Mouse (Mus musculus) gastrocnemius, postnatal 4 days (tissue): ENCODE measurements around the gene Ammecr1. TPM values are rescaled to one million over a fixed set of nuclear protein-coding genes. Genes with fewer than 3 reads are reported as not detected.

Experiments used
- DNase-seq, 2 experiments: peaks; one replicate each; pipeline ENCODE4 v3.0.0; 2021 to 2022; ENCODE audit warnings: low spot score in 2 of 2, mixed read lengths in 2 of 2
- total RNA-seq, 2 experiments: library from RNA; stranded (reverse); gene quantifications; 2 replicates each; pipeline ENCODE4 v1.2.3; 2021

The Ammecr1 gene
- total RNA-seq, 2 experiments from 2014 or later: 21.1 to 21.2 TPM

DNA sequence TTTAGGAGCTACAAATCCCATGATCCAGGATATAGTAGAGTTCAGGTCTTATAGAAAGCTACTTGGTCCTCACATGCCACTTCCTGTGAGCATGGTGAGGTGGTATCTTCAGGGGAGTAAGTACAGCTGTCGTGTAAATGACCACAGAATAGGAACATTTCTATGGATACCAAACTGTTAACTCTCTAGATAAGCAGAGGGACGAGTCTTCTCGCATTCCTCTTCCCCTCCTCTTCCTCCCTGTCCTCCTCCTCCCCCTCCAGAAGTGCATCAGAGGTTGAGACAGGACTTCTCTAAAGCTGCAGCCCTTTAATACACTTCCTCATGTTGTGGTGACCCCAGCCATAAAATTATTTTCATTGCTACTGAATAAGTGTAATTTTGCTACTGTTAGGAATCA lies 49.1 kb downstream of the Ammecr1 start:
- no peak for DNase-seq

DNA sequence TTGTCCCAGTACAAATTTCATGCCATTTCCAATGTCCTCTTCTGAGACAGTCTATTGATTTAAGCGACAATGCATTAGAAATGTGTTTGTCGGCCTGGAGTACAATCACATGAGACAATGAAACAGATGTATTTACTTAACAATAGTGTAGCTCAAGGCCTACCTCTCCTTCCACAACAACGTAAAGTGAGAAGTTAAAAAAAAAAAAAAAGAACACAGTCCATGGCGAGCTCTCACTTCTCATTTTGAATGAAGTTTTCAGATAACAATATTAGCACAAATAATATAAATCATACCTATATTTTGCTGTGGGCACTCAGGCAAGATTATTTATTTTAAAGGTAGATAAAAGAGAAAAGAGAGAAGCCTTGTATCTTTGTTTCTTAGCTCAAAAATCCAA lies 49.8 kb downstream of the Ammecr1 start:
- DNase-seq: no peak

DNA sequence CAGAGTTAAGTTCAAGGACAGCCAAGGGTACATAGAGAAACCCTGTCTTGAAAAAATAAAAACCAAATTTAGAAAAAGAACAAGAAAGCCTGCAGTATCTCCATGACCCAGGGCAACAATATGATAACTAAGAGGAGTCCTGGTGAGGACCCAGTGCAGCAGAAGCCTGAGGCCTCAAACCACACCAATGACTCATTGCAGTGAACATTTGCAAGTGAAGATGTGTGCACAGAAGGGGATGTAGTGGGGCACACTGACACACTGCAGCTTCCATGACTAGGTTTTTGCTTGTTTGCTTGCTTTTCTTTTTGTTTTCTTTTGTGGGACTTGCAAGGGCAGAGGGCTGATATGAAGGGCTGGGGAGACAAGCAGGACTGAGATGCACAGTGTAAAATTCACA lies 52.3 kb downstream of the Ammecr1 start:
- no peak for DNase-seq

DNA sequence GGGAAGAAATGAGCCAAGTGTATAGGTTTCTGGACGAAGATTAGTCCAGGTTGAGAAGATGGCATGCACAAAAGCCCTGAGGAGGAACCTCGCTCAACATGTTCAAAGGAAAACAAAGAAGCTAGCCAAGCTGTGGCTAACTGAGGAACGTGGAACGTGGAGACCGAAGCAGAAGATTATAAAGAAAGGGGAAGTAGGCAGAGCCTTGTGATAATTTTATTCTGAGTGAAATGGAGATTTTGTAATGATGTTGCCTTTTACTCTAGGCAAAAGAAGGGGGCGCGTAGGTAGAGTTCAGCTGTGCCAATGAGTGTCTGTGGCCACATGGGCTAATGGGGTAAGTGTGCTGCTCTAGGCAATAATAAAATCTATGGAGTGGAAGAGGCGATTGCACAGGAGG lies 62.7 kb downstream of the Ammecr1 start:
- no peak for DNase-seq

DNA sequence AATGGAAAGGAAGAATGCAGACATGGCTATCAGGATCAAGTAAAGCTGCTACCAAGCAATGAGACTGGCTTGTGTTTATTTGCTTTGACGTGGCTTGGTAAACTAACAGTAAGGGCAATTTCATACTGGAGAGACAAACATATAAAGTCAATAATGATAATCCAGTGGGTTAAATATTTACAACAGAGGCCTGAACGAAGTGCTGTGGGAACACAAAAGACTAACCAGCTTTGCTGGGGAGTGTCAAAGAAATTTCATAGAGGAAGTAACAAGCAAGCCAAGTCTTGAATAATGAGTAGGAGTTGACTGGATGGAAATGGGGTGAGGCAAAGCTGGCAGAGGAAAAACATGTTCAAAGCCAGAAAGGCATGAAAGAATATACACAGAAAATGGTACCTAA lies 63.9 kb downstream of the Ammecr1 start:
- DNase-seq: no peak

DNA sequence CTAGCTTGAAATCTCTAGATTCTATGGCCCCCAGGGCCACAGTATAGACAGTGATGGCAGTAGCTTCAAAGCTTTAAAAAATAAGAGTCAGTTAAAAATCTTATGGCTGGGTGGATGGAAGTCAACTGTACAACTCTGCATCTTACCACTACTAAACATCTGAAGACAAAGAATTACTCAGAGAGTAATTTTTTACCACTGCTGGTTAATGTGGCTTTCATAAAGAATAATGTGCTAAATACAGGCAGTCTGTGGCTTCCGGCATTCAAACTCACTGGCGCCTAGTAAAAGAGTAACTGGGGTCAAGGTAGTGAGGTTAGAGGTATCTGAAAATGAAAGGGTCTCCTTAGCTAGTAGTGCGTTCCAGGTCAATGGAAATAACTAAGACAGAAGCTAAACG lies 64.6 kb downstream of the Ammecr1 start:
- DNase-seq: no peak

DNA sequence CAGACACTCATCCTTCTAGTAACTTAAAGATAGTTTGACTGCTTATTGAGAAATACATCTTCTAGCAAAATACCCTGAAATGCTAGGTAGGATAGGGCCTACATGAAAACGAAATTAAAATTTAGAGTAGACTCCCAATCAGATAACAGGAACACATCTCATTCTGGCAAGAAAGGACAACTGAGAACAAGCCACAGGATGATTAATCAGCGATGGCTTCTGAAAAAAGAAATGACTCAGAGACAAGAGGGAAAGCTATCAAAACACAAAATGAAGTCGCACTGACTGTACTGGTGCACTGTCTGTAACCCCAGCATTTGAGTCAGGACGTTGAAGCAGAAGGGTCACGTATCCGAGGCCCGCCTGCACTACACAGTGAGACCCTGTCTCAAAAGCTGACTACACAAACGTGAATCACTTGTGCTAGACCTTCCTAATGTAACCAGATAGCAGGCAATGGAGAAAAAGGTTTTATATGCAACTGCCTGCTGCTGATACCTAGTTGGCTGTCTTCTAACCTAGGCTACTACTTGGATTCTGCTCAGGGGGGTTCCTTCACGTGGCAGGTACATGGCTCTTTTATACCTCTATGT lies 68.1 kb downstream of the Ammecr1 start:
- no peak for DNase-seq

DNA sequence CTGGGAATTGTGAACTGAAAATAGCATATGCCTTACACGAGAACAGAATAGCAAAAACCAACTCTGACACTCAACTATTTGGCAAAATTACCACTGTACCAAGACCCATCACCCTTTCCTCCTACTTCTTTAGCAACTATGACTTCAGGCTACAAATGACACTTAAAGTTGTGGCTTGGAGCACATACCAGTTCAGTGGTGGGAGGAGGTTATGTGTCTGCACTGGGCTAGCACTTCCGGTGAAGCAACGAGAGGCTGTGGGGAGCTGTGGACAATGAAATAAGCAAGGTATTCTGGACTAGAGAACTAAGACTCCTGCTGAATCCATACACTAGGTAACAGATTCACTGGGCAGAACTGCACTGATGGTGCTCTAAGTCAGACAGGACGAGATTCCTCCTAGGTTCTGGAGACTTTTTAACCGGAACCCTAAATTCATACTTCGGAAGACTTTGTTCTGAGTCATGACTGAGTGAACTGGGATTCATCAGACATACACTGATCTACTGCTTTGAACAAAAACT lies 69.0 kb downstream of the Ammecr1 start:
- no peak for DNase-seq

DNA sequence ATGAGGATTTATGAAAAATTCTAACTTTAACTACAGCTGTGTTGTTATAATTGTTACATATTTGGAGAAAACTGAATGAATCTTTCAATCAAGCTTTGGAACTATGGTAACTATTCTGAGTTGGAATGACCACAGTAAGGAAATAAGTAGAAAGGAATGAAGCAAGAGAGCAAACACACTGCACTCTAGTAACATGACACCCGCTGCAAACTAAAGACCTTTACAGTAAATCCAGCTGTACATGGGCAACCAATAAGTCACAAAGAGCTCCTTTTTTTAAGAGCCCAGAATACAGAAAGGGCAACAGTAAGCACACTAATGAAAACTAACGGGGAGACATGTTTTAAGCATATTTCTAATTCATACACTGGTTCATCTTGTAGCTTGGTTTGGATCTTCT lies 71.2 kb downstream of the Ammecr1 start:
- no peak for DNase-seq

DNA sequence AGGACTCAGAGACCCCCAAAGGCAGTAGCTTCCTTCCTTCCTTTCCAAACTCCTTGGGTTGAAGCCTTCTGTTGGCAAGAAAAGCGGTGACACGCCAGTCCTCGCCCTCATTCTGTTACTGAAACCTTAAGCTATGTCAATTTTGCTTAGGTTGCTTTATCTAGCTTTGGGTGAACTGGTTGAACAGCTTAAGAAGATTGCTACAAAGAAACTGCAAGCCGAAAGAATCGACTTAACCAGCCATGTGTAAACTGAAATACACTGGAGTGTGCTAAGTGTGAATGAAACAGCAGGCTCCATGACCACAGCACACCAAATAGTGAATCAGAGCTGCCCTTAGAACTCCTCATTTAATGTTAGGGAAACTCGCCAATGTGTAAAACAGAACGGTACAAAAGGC lies 80.6 kb downstream of the Ammecr1 start:
- no peak for DNase-seq

DNA sequence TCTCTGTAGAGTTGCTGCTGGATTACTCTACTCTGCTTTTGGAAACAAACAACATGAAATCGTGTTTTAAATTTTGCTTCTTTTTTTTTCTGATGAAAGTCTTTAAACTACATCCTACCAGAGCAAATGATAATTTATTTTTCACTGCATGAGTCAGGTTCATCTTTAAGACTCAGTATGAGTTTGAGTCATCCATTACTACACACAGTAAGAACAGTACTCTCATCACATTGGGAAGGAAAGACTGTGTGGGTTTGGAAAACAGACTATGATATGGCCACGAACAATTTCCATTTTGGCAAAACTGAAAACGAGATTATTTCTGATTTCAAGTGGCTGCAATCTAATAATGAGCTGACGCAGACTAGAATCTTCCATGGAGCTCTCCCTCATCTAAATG lies 82.9 kb downstream of the Ammecr1 start:
- DNase-seq: no peak

DNA sequence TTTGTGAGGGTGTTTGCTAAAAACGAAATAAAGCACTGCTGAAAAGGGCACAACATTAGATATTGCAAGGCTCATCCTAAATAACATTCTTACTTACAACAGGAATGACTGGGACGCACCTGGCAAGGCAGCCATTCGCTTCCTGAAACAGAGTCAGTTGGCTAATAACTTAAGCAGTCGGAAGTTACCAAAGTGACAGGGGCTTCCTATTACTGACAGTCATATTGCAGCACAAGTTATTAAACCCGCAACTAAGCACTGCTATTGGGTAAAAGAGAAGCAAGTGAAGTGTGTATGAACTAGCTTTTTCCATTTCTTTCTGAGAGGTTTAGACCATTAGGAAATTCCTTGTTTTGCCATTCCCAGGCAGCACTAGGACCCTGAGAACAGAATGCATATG lies 84.3 kb downstream of the Ammecr1 start:
- DNase-seq: no peak

DNA sequence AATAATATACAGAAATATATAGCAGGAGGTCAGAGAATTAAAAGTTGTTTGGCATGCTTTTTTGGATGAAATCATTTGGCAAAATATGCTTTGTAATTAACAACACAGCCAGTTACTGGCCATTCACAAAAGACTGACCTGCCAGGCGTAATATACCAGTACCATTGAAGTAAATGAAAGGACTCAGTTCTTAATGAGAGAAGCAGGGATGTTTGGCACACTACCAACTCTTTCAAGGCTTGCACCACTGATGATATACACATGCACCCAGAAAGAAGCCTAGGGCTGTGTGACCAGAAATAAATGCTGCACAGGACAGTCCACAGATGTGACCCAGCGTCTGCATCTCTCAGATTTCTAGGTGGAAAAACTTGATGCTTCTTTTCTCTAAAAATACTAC lies 96.7 kb downstream of the Ammecr1 start:
- no peak for DNase-seq

DNA sequence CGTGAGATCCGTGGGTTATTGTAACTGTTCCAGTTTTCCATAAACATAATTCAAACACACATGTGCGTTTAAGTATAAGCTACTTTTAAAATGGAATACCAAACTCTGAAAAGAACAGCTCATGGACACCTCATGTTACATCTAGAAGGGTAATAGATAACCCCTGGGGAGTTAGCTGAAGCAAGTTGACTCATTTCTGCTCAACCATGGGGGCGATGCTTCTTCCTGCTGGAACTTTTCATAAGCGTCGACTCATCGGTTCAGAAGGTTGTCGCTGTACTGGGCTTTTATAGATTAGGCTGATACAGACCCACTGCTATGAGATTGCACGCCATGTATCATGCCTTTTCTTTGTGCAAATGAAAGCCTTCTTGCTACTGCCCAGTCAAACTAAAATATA lies 118.5 kb downstream of the Ammecr1 start:
- DNase-seq: no peak

DNA sequence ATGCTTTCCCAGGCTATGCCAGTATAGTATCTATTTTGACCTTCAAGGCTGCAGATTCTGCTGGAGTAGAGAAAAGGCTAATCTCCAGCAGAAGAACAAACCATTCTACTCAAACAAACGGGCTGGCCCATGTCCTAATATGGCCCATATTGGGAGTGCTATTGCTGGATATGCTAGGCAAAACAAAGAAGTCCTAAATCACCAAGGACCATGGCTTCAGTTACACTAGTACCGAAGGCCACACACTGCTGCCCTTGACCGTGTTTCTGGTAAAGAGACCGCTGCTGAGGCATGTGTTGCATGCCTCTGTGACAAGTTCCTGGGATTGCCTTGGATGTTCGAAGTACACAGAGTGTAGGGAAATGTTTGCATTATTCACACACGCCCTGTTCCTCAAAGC lies 120.3 kb downstream of the Ammecr1 start:
- no peak for DNase-seq

DNA sequence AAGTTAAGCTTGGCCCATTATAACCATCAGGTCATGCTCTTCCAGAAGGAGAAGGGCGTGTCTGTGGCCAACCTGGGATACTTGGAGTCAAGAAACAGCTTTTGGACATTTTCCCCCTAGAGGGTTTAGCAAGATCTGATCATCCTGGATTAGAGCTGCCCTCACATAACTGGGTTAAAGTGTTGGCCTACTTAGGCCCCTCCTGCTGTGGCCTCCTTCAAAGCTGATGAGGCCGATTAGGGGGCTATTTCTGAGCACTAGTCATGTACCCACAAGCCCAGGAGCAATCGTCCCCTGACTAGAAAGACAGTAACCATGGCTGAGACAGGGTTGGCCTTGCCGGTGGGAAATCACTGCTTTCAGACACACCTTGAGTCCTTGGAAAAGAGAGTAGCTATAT lies 124.6 kb downstream of the Ammecr1 start:
- DNase-seq: no peak

DNA sequence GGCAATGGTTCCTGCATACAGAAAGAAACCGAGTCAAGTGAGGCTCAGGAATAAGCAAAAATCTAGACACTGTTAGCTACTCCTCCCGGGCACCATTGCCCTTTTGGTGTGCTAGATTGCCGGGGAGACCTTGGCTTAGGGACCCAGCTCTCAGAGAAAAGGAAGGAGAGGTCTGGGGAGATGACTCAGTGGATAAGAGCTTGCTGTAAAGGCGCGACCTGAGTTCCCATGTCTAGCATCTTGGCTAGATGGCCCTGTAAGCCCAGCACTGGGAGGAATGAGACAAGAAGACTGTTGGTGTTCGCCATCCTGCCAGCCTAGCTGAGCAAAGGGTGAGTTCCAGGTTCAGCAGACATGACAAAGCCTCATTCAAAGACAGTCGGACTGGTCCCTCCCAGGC lies 127.1 kb downstream of the Ammecr1 start:
- DNase-seq: no peak

DNA sequence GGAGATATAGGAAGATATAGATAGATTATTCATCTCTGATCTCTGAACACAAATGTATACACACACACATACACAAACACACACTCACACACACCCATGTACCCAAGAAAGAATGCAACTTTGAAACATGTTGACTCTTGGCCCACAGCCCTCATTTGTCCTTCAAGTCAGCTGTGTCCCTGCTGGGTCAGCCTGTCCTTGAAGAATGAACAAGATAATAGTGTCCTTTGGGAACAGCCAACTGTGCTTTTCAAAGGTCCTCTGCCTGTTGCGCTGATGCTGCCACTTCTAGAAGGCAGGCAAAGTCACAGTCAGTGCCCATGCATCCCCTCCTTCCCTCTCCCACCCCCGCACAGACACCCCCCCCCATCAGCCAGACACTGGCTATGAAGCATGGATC lies 127.7 kb downstream of the Ammecr1 start:
- no peak for DNase-seq

DNA sequence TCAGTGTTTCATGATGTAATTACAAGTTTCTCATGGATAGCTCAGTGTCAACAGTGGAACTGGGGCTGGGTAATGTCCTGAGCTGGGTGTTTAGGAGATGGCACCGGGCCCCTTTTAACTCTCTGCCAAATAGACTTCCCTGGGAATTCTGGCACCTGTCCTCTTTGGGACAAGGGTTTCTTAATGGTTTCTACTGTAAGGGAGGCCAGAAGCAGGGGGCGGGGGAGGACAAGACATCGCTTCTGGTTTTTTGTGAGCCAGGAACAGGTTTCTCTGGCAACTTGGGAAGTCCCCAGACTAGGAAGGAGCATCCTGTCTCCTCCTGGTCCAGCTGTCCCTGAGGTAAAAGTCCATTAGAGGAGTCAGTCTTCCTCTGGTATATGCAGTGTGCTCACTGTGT lies 129.2 kb downstream of the Ammecr1 start:
- DNase-seq: no peak

DNA sequence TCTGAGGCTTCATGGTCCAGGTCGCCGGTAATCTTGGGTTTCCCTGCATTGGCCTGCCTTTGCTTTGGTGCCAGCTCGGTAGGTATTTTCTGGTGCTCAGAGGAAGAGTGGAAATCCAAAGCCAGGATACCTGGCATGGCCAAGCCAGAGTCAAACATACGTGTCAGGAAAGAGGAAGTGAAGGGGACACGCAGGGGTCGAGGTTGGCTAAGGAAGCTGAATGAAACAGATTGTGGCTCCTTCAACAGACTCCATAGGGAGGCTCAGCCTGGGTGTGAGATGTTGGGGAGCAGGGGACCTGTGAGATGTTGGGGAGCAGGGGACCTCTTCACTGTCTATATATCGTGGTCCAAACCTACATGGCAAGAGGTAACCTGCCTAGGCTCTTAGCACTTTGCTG lies 130.1 kb downstream of the Ammecr1 start:
- no peak for DNase-seq

DNA sequence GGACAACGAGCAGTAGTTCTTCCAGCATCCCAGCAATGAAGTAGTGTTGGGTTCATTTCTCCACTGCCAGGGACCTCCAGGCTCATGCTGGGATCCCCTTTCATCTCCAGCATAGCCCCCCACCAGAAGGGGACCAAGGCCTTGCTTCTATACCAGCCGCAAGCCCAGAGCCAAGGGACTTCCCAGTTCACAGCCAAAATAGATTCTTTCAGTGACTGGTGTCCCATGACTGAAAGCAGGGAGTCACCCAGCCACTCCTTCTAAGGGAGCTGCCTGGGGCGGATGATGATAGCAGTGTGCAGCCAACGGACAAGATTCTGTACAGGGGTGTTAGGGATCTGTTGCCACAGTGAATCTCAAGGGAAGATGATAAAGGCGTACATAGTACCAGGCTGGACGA lies 131.7 kb downstream of the Ammecr1 start:
- DNase-seq: no peak

DNA sequence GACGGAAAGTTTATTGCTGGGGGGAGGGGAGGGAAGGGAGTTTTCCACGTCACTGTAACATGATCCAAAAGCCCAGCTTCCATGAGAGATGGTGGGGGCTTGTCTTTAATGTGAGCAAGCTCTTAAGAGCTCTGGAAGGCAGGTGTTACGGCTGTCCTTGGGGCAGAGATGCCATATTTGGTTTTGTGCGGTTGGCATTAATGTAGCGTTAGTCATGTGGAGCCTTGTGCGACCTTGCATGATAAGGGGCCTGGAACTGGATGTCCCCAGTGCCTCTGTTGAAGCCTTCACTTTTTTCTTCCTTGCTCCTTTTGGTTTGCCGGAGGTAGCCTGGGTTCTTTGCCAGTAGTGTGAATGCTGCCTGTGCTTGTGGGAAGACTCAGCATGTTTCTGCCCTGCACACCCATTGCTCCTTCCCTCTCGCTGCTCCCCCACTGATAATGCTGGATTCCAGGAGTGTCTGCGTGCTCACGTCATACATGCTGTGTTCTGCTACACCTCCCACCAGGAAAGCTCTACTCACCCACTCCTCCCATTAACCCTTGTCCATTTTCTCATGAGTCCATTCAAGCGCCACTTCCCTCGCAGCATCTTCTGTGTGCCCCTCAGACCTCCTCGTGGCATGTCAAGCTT lies 133.2 kb downstream of the Ammecr1 start:
- DNase-seq: no peak

DNA sequence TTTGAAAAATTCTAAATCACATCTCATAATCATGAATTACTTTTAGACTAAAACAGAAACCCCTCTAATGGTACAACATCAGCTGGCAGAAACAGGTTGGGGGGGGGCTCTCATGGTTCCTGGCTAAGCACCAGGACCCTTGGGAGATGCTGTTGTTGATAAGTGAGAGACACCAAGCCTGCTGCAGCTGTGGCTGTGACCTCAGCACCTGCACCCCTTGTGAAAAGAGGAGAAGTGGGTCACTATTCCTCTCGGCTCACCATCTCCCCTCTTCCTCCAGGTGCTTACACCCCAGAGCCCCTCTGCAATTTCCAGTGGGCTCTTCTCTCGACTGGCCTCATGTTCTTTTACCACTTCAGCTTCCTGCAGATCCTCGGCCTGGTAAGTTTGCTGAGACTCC lies 134.3 kb downstream of the Ammecr1 start:
- no peak for DNase-seq
